Comparison of ENCODE assay signal across 14 mouse cellular contexts in genomic region chr2:64966893-64967444, GRCm38 (mm10). TPM values are rescaled to one million over a fixed set of nuclear protein-coding genes. Genes with fewer than 3 reads are reported as not detected.
DNase-seq lines count a peak whose midpoint lies in the region; ATAC-seq lines count a peak whose summit lies in the region.
"Had no signal": no experiment of that assay in that cellular context is flagged by ENCODE, and none has a peak within 500 bp of the region (broad histone marks: within the 10 kb centered on the region; RNA-seq: fewer than 3 reads in every experiment).

No protein-coding gene starts in this region.

- no peak for DNase-seq in heart, embryonic 10.5 days (ENCODE audit: low spot score)
- DNase-seq in heart, adult 8-10 months (ENCODE audit: low spot score): no peak
- no peak for DNase-seq in kidney, adult 11 months
- no peak for DNase-seq in embryonic facial prominence, embryonic 10.5 days (ENCODE audit: low spot score)
- no peak for DNase-seq in cerebellum, adult 9-10 months
- DNase-seq in natural killer cell, adult 2 months (ENCODE audit: low spot score in 2 of 2): no peak
- DNase-seq: kidney, adult 18-20 months; kidney, postnatal 36 days; layer of hippocampus, postnatal 36 days; right cerebral cortex, postnatal 14 days had no signal

- no peaks in the 10 kb centered on the region for H3K27me3 ChIP-seq in heart, embryonic 10.5 days (ENCODE audit: insufficient read depth, poor library complexity, severe bottlenecking)
- H3K27me3 ChIP-seq in kidney, embryonic 14.5 days (ENCODE audit: control insufficient read depth, insufficient read depth, low read length): no peaks in the 10 kb centered on the region
- no peaks in the 10 kb centered on the region for H3K27me3 ChIP-seq in embryonic facial prominence, embryonic 10.5 days (replicated peaks; ENCODE audit: low read depth, poor library complexity, severe bottlenecking)
- no peaks in the 10 kb centered on the region for H3K27me3 ChIP-seq in forebrain, embryonic 15.5 days
- H3K27me3 ChIP-seq: limb, embryonic 12.5 days had no signal

- no peak overlapping the region for H3K9ac ChIP-seq in kidney, embryonic 14.5 days (ENCODE audit: low read depth, low read length)
- H3K9ac ChIP-seq in forebrain, embryonic 15.5 days (replicated peaks): no peak overlapping the region
- H3K9ac ChIP-seq: limb, embryonic 12.5 days had no signal

- no peaks in the 10 kb centered on the region for H3K9me3 ChIP-seq in heart, embryonic 10.5 days
- H3K9me3 ChIP-seq in kidney, embryonic 14.5 days (ENCODE audit: control insufficient read depth, low read length): no peaks in the 10 kb centered on the region
- no peaks in the 10 kb centered on the region for H3K9me3 ChIP-seq in embryonic facial prominence, embryonic 10.5 days
- no peaks in the 10 kb centered on the region for H3K9me3 ChIP-seq in forebrain, embryonic 15.5 days
- H3K9me3 ChIP-seq: limb, embryonic 12.5 days had no signal

- 88% methylated on average over 6 of the region's 6 CpGs for WGBS in heart, embryonic 10.5 days
- 86% methylated on average over 6 of the region's 6 CpGs for WGBS in kidney, embryonic 14.5 days
- WGBS in embryonic facial prominence, embryonic 10.5 days: 82% methylated on average over 6 of the region's 6 CpGs
- 72% methylated on average over 6 of the region's 6 CpGs for WGBS in forebrain, embryonic 15.5 days

- peaks cover 10% of the 10 kb centered on the region; the same call in 1 of the 2 replicates for H3K4me1 ChIP-seq in heart, embryonic 10.5 days
- H3K4me1 ChIP-seq in kidney, embryonic 14.5 days (ENCODE audit: control insufficient read depth, insufficient read depth, low read length): peaks cover 2% of the 10 kb centered on the region; the same call in 1 of the 2 replicates
- H3K4me1 ChIP-seq in embryonic facial prominence, embryonic 10.5 days: peaks cover 12% of the 10 kb centered on the region
- H3K4me1 ChIP-seq in forebrain, embryonic 15.5 days: peaks cover 18% of the 10 kb centered on the region

- no peaks in the 10 kb centered on the region for H3K36me3 ChIP-seq in heart, embryonic 10.5 days
- no peaks in the 10 kb centered on the region for H3K36me3 ChIP-seq in kidney, embryonic 14.5 days (ENCODE audit: control insufficient read depth, insufficient read depth, low read length)
- H3K36me3 ChIP-seq in embryonic facial prominence, embryonic 10.5 days (replicated peaks): no peaks in the 10 kb centered on the region
- no peaks in the 10 kb centered on the region for H3K36me3 ChIP-seq in forebrain, embryonic 15.5 days
- H3K36me3 ChIP-seq: limb, embryonic 12.5 days had no signal

- peak; percentile 30; the same call in 1 of the 2 replicates for ATAC-seq in kidney, embryonic 14.5 days (ENCODE audit: low FRiP score, low TSS enrichment)
- ATAC-seq in forebrain, embryonic 15.5 days (replicated peaks): 0 out of 2 replicates have a peak, but pooled peaks have one; percentile 38

- no peak overlapping the region for H3K4me3 ChIP-seq in heart, embryonic 10.5 days
- no peak overlapping the region for H3K4me3 ChIP-seq in kidney, embryonic 14.5 days (ENCODE audit: low read length)
- H3K4me3 ChIP-seq in embryonic facial prominence, embryonic 10.5 days: no peak overlapping the region
- H3K4me3 ChIP-seq in forebrain, embryonic 15.5 days: no peak overlapping the region
- H3K4me3 ChIP-seq: limb, embryonic 12.5 days had no signal

- H3K27ac ChIP-seq in heart, embryonic 10.5 days: peak overlapping the region; percentile 36; the same call in 1 of the 2 replicates
- H3K27ac ChIP-seq in kidney, embryonic 14.5 days (ENCODE audit: low read depth, low read length): no peak overlapping the region
- peak overlapping the region; percentile 41 for H3K27ac ChIP-seq in embryonic facial prominence, embryonic 10.5 days (replicated peaks)
- no peak overlapping the region for H3K27ac ChIP-seq in forebrain, embryonic 15.5 days (replicated peaks)
- H3K27ac ChIP-seq: limb, embryonic 12.5 days; macrophage had no signal

- H3K4me2 ChIP-seq in kidney, embryonic 14.5 days (replicated peaks; ENCODE audit: low read depth, low read length): no peak overlapping the region
- H3K4me2 ChIP-seq in forebrain, embryonic 15.5 days (replicated peaks): no peak overlapping the region
- H3K4me2 ChIP-seq: limb, embryonic 12.5 days had no signal

RNA-seq across cellular contexts. Expression of gene Grb14, which starts 57.8 kb away (rescaled TPM):
- polyA plus RNA-seq in heart, embryonic 10.5 days (2016; fragmentation: Nextera tagmentation; extraction: Ambion mirVana): 49.8 and 63.3 TPM in 2 replicates
- 100 to 1,000 TPM; 199 to 254 (median 223) TPM for total RNA-seq in heart, adult 8-10 months (2022)
- polyA plus RNA-seq in kidney, embryonic 14.5 days (2014; fragmentation: Nextera tagmentation; extraction: Ambion mirVana): 23.9 and 32.4 TPM in 2 replicates
- 3.1 and 4.6 TPM in 2 replicates for polyA plus RNA-seq in embryonic facial prominence, embryonic 10.5 days (2016; fragmentation: Nextera tagmentation; extraction: Ambion mirVana)
- 23.8 and 25.6 TPM in 2 replicates for polyA plus RNA-seq in forebrain, embryonic 15.5 days (2015; fragmentation: Nextera tagmentation; extraction: Ambion mirVana)
- polyA plus RNA-seq: macrophage had no signal

Comparison
In these comparisons a context has a peak if more than half of its experiments do, and no peak if none do; other contexts are left out.
1. H3K27ac ChIP-seq: peak in heart, embryonic 10.5 days (single experiment) and embryonic facial prominence, embryonic 10.5 days (single experiment); none in kidney, embryonic 14.5 days (single experiment) and forebrain, embryonic 15.5 days (single experiment).